Mouse (Mus musculus) limb, embryonic 13.5 days (tissue): ENCODE results near the gene OR5BS1P. TPM values are rescaled to one million over a fixed set of nuclear protein-coding genes. Genes with fewer than 3 reads are reported as not detected.
"Not testable (repeated sequence)": the region's sequence is repeated elsewhere in the genome, so short reads cannot be mapped to it uniquely, and the experiment has no call there.

Source experiments
- ATAC-seq: fragments of 200-750 bp; cut with Nextera tagmentation; 2 replicates; pipeline ENCODE4 v1.8.0; 2017; ENCODE audit warnings: low read depth, moderate number of reproducible peaks, moderate TSS enrichment; ENCODE audit not compliant: low FRiP score
- H3K27ac ChIP-seq: fragments of 300-500 bp; sonication (generic); 2 replicates; pipeline ENCODE4 v1.5.1; 2015; ENCODE audit warnings: inconsistent platforms, mild to moderate bottlenecking, moderate library complexity
- H3K27me3 ChIP-seq: fragments of 300-500 bp; sonication (generic); 2 replicates; pipeline ENCODE4 v1.6.1; 2015; ENCODE audit warnings: mild to moderate bottlenecking, inconsistent platforms
- H3K36me3 ChIP-seq: fragments of 300-500 bp; sonication (generic); 2 replicates; pipeline ENCODE4 v1.6.1; 2015; ENCODE audit warnings: inconsistent platforms, mild to moderate bottlenecking, moderate library complexity
- H3K4me1 ChIP-seq: fragments of 300-500 bp; sonication (generic); 2 replicates; pipeline ENCODE4 v1.6.1; 2015; ENCODE audit warnings: inconsistent platforms
- H3K4me2 ChIP-seq: fragments of 300-500 bp; sonication (generic); replicated peaks from 2 replicates; pipeline ENCODE4 v1.6.1; 2015; ENCODE audit warnings: inconsistent platforms, mild to moderate bottlenecking, moderate library complexity
- H3K4me3 ChIP-seq: fragments of 300-500 bp; sonication (generic); 2 replicates; pipeline ENCODE4 v1.5.1; 2015; ENCODE audit warnings: moderate library complexity, mild to moderate bottlenecking, inconsistent platforms
- H3K9ac ChIP-seq: fragments of 300-500 bp; sonication (generic); 2 replicates; pipeline ENCODE4 v1.6.1; 2015; ENCODE audit warnings: mild to moderate bottlenecking, inconsistent platforms
- H3K9me3 ChIP-seq: fragments of 300-500 bp; sonication (generic); 2 replicates; pipeline ENCODE4 v1.6.1; 2016; ENCODE audit warnings: inconsistent platforms
- WGBS: fragments of 180-500 bp; shearing (Covaris S2); methylation state at CpG from one replicate; pipeline ENCODE4 v1.1.7; 2015; 5-methylcytosine and 5-hydroxymethylcytosine counted together
- polyA plus RNA-seq: library from polyadenylated mRNA; unstranded; fragments of >200 nt; fragmentation: Nextera tagmentation; extraction: Ambion mirVana; gene quantifications from 2 replicates; pipeline ENCODE4 v1.2.1, GENCODE M21; 2015

The OR5BS1P gene
- polyA plus RNA-seq, 1 experiment from 2014 or later, result not detected

DNA sequence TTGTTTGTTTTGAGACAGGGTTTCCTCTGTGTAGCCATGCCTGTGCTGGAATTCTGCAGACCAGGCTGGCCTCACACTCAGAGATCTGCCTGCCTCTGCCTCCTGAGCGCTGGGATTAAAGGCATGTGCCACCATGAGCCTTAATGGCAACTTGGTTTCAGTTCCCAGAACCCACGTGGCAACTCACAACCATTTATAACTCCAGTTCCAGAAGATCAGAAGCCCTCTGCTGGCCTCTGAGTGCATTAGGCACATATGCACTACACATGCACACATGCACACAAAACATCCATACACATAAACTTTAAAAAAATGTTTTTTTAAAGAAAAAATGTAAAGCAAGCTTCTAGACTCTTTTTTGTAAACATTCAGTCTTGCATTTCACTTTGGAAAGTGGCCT, 39.7 kb downstream of the OR5BS1P start:
- Histone ChIP-seq H3K4me3 (no peak overlapping the region), H3K4me2 (no peak overlapping the region), H3K9ac (no peak overlapping the region), H3K36me3 (no peaks in the 10 kb centered on the region), H3K27ac (no peak overlapping the region), H3K9me3 (no peaks in the 10 kb centered on the region), H3K27me3 (0 out of 2 replicates have a peak, but pooled peaks cover 4% of the 10 kb centered on the region), H3K4me1 (peaks cover 13% of the 10 kb centered on the region)
- WGBS, result 56% methylated on average over 2 of the region's 2 CpGs
- ATAC-seq, result no peak

DNA sequence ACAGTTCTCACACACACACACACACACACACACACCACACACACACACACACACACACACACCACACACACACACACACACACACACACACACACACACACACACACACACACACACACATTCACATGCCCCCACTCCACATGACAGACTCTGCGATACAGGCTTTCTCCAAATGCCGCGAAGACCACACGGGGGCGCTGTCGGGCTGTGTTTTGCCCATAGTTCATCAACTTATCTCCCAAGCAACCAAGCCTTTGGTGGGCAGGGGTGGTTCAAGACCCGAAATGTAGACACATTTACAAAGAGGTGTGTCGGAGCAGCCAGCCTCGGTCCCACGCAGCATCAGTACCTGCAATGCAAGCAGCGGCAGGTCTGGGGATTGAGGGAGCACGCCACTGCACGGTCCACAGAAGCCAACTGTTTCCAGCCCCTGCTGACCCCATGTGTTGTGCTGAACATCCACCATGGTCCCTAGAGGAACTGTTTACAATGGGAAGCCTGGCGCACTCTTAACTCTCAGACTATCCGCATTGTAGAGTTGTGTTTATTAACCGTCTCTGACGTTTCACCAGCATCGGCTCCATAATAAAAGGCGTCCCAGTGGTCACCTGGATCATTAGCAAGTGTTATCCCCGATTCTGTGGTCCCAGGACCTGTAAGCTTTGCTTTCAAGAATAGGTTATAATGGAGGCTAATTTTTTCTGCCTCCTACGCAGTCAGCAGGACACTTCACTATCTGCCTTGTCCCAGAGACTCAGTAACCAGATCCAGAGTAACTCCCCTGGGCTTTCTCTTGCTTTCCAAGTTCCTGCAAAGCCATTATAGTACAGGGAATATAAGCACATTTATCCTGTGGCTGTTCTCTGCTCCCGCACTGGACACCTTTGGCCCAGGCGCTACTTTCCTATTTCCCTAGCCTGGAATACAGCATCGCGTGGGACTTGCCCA, 41.0 kb downstream of the OR5BS1P start:
- peak; percentile 48; the same call in 1 of the 2 replicates for ATAC-seq
- no peaks in the 10 kb centered on the region for H3K9me3 ChIP-seq
- H3K36me3 ChIP-seq, result no peaks in the 10 kb centered on the region
- H3K9ac ChIP-seq, result 0 out of 2 replicates have a peak overlapping the region, but pooled peaks have one; percentile 31
- H3K4me2 ChIP-seq, result peak overlapping the region; percentile 62
- WGBS, result 24% methylated on average over 25 of the region's 25 CpGs
- peaks cover 13% of the 10 kb centered on the region for H3K4me1 ChIP-seq
- no peaks in the 10 kb centered on the region for H3K27me3 ChIP-seq
- H3K27ac ChIP-seq, result no peak overlapping the region
- H3K4me3 ChIP-seq, result peak overlapping the region; percentile 23

GRCm38 (mm10) chr15:98511386-98511928, 41.8 kb downstream of the OR5BS1P start:
- no peak for ATAC-seq
- Histone ChIP-seq H3K36me3 (no peaks in the 10 kb centered on the region), H3K9ac (no peak overlapping the region), H3K27me3 (no peaks in the 10 kb centered on the region), H3K27ac (no peak overlapping the region), H3K4me1 (peaks cover 13% of the 10 kb centered on the region), H3K4me2 (no peak overlapping the region; the same call in 1 of the 2 replicates), H3K4me3 (no peak overlapping the region), H3K9me3 (no peaks in the 10 kb centered on the region)
- 76% methylated on average over 13 of the region's 13 CpGs for WGBS

- Histone ChIP-seq H3K27me3 (no peaks in the 10 kb centered on the region), H3K4me2 (no peak overlapping the region), H3K9ac (no peak overlapping the region), H3K9me3 (no peaks in the 10 kb centered on the region), H3K27ac (no peak overlapping the region), H3K36me3 (0 out of 2 replicates have a peak, but pooled peaks cover 2% of the 10 kb centered on the region), H3K4me1 (peaks cover 13% of the 10 kb centered on the region), H3K4me3 (no peak overlapping the region)
- no peak for ATAC-seq
- 70% methylated on average over 8 of the region's 8 CpGs for WGBS
Measured at GRCm38 (mm10) chr15:98512232-98512631, 42.5 kb downstream of the OR5BS1P start.

DNA sequence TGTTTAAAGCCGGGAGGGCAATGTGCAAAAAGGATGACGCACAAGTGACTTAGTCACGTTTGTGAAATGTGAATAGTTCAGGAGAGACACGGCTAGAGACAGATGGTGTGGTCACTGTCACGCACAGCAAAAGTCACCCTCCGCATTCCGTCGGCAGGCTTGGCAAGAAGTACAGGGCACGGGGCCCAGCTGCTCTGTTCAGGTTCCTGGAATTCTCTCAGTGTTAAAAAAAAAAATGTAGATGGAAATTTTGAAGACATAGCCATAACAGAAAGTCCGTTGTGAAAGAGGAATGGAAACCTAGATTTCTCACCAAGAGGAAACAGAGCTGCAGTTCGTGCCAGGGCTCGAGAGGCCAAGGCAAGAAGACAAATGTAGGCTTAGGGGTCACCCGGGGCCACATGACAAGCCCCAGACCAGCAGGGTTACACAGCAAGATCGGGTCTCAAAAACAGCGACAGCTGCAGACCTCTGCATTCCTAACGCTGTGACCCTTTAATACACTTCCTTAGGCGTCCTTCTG, 43.2 kb downstream of the OR5BS1P start:
- ATAC-seq, result no peak
- Histone ChIP-seq H3K4me1 (peaks cover 13% of the 10 kb centered on the region), H3K9me3 (no peaks in the 10 kb centered on the region), H3K4me2 (no peak overlapping the region), H3K36me3 (peaks cover 9% of the 10 kb centered on the region), H3K9ac (no peak overlapping the region), H3K27ac (no peak overlapping the region), H3K27me3 (no peaks in the 10 kb centered on the region), H3K4me3 (no peak overlapping the region)
- WGBS, result 54% methylated on average over 17 of the region's 17 CpGs

GRCm38 (mm10) chr15:98513676-98514075, 44.0 kb downstream of the OR5BS1P start:
- H3K4me2 ChIP-seq, H3K27ac ChIP-seq, H3K4me3 ChIP-seq, ATAC-seq, H3K27me3 ChIP-seq, H3K9ac ChIP-seq, H3K9me3 ChIP-seq: not testable (repeated sequence)
- WGBS, result 54% methylated on average over 3 of the region's 3 CpGs
- peaks cover 13% of the 10 kb centered on the region for H3K4me1 ChIP-seq
- peaks cover 16% of the 10 kb centered on the region for H3K36me3 ChIP-seq

DNA sequence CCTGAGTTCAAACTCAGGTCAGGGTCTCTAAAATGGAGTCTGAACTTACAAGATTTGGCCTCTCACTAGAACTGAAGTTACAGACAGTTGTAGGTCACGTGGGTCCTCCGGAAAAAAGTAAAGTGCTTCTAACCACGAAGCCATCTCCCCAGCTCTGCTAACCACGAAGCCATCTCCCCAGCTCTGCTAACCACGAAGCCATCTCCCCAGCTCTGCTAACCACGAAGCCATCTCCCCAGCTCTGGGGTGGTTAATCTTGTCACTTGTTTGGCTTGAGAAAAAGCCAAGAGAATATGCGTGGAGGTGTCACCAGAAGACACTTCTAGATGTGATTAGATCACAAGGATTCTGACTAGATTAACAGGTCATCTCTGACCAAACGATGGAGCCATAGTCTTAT, 44.5 kb downstream of the OR5BS1P start:
- no peak for ATAC-seq
- Histone ChIP-seq H3K27ac (no peak overlapping the region), H3K9ac (no peak overlapping the region), H3K4me3 (no peak overlapping the region), H3K4me1 (peaks cover 13% of the 10 kb centered on the region), H3K36me3 (peaks cover 16% of the 10 kb centered on the region), H3K9me3 (no peaks in the 10 kb centered on the region), H3K4me2 (no peak overlapping the region), H3K27me3 (no peaks in the 10 kb centered on the region)
- 83% methylated on average over 8 of the region's 8 CpGs for WGBS

DNA sequence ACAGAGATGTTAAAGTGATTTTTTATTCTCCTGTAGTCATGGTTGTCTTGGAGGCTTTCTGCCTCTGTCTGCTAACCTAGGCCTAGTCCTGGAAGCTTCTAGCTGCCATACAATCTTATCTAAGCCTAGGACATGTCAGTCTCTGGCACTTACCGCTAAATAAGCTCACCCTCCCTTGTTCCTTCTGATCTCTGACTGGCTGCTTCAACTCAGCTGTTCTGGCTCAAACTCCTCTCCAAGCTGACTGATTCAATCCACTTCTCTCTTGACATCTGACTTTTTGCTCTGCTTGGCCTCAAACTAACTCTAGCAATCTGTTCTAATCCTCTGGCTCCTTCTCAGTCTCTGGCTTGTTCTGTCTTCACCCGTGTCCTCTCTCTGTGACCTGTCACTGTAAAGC, 45.1 kb downstream of the OR5BS1P start:
- ATAC-seq, H3K27ac ChIP-seq, H3K4me3 ChIP-seq, H3K4me2 ChIP-seq, H3K27me3 ChIP-seq, H3K9me3 ChIP-seq, H3K9ac ChIP-seq: not testable (repeated sequence)
- 79% methylated on average over 2 of the region's 2 CpGs for WGBS
- Histone ChIP-seq H3K36me3 (peaks cover 22% of the 10 kb centered on the region), H3K4me1 (peaks cover 13% of the 10 kb centered on the region)

DNA sequence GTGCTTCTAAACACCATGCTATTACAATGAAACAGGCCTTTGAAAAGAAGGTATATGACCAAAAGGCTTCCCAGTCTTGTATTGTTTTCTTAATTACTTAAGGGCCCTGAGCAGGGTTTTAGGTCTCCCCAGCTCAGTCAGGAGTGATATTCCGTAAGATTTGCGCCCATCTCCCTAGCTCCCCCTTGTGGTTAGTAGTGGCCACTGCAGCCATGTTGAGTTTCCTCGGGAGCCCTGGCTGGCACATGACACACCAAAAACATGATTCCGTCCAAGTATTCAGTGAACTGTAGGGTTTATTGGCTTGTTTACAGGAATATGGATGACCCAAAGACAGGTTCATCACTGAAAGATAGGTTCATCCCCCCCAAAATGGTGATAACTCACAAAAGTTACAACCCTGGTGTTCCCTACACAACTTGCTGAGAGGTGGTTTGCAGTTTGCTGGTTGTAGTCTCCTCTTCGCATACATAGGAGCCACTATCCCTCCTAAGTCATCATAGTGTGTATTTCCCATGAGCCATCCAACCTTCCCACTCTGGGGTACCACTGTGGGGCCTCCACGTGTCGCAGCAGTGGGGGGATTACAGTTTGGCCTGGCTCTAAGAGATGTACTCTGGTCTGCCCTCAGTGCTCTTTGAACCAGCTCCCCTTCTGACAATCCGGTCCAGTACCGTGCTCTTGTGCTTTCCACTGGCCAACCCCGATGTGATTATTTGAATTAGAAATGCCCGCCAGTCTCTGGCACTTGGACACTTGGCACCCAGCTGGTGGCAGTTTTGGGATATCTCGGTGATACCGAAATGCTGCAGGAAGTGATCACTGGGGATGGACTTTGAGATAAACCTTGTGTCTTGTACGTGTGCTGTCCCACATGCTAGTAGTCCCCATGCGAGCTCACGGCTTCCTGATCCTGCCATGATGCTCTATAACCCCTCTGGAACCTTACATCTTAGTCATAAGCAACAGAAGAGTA, 48.0 kb downstream of the OR5BS1P start:
- WGBS, result 73% methylated on average over 16 of the region's 16 CpGs
- Histone ChIP-seq H3K4me2 (no peak overlapping the region), H3K27me3 (no peaks in the 10 kb centered on the region), H3K9ac (no peak overlapping the region), H3K27ac (no peak overlapping the region), H3K4me1 (0 out of 2 replicates have a peak, but pooled peaks cover 6% of the 10 kb centered on the region), H3K4me3 (no peak overlapping the region), H3K9me3 (no peaks in the 10 kb centered on the region), H3K36me3 (peaks cover 49% of the 10 kb centered on the region)
- ATAC-seq, result no peak

DNA sequence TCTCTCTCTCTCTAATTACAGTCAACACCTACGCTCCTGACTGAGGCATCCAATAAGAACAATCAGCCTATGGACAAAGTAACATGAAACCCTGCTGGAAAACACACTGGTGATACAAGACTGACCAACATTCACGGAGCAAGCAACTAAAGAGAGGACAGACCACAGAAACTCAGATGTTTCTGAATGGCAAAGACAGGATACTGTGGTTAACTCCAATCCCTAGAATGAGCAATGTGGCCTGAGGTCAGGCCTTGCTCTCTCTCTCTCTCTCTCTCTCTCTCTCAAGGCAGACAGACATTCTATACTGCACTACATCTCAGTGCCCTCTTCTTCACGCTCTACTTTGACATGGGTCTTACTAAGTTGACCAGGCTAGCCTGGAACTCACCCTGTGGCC, 51.5 kb downstream of the OR5BS1P start:
- Histone ChIP-seq H3K4me2 (no peak overlapping the region), H3K27ac (no peak overlapping the region), H3K27me3 (no peaks in the 10 kb centered on the region), H3K9ac (no peak overlapping the region), H3K4me1 (no peaks in the 10 kb centered on the region), H3K4me3 (no peak overlapping the region), H3K9me3 (no peaks in the 10 kb centered on the region), H3K36me3 (peaks cover 82% of the 10 kb centered on the region)
- 81% methylated on average over 3 of the region's 3 CpGs for WGBS
- no peak for ATAC-seq

- H3K27ac ChIP-seq, result no peak overlapping the region
- H3K9ac ChIP-seq, result no peak overlapping the region
- H3K9me3 ChIP-seq, result no peaks in the 10 kb centered on the region
- no peak for ATAC-seq
- no peaks in the 10 kb centered on the region for H3K27me3 ChIP-seq
- H3K36me3 ChIP-seq, result peaks cover 94% of the 10 kb centered on the region
- 70% methylated on average over 5 of the region's 5 CpGs for WGBS
- H3K4me3 ChIP-seq, result no peak overlapping the region
- no peaks in the 10 kb centered on the region for H3K4me1 ChIP-seq
- no peak overlapping the region for H3K4me2 ChIP-seq
Measured at GRCm38 (mm10) chr15:98526057-98526456, 56.4 kb downstream of the OR5BS1P start.
